Mouse (Mus musculus) CH12.LX (cell line): ENCODE results near the gene Mpig6b.

Experiments
- BHLHE40 ChIP-seq: IDR thresholded peaks from 2 replicates; pipeline ENCODE4 v1.6.1; 2011; ENCODE audit warnings: mild to moderate bottlenecking, low read depth, low read length, improper control_type of control experiment
- CTCF ChIP-seq, 2 experiments: IDR thresholded peaks in 1 of 2; conservative IDR thresholded peaks in 1 of 2; 2 replicates each; pipeline ENCODE4 v1.5.1; 2011 to 2012; ENCODE audit warnings: low read depth in 2 of 2, low read length in 2 of 2, improper control_type of control experiment in 1 of 2, inconsistent platforms in 1 of 2, mild to moderate bottlenecking in 1 of 2, moderate library complexity in 1 of 2
- EP300 ChIP-seq: IDR thresholded peaks from 2 replicates; pipeline ENCODE4 v1.6.1; 2011; ENCODE audit warnings: low read length, improper control_type of control experiment
- MXI1 ChIP-seq: IDR thresholded peaks from 2 replicates; pipeline ENCODE4 v1.6.1; 2011; ENCODE audit warnings: mild to moderate bottlenecking, low read depth, low read length, improper control_type of control experiment
- NELFE ChIP-seq: IDR thresholded peaks from 2 replicates; pipeline ENCODE4 v1.6.1; 2011; ENCODE audit warnings: low read depth, low read length, improper control_type of control experiment
- NRF1 ChIP-seq: IDR thresholded peaks from 2 replicates; pipeline ENCODE4 v1.6.1; 2014; ENCODE audit warnings: low read depth, mild to moderate bottlenecking, inconsistent platforms, low read length, improper control_type of control experiment, moderate library complexity
- POLR2A ChIP-seq: IDR thresholded peaks from 2 replicates; pipeline ENCODE4 v1.6.1; 2011; ENCODE audit warnings: low read depth, mild to moderate bottlenecking, improper control_type of control experiment, low read length
- TBP ChIP-seq: conservative IDR thresholded peaks from 2 replicates; pipeline ENCODE4 v1.6.1; 2011; ENCODE audit warnings: low read depth, low read length, improper control_type of control experiment
- TCF12 ChIP-seq: IDR thresholded peaks from 2 replicates; pipeline ENCODE4 v1.6.1; 2014; ENCODE audit warnings: low read depth, mild to moderate bottlenecking, inconsistent platforms, low read length, improper control_type of control experiment
- ZNF384 ChIP-seq: IDR thresholded peaks from 2 replicates; pipeline ENCODE4 v1.6.1; 2012; ENCODE audit warnings: low read depth, low read length, improper control_type of control experiment, inconsistent platforms

DNA sequence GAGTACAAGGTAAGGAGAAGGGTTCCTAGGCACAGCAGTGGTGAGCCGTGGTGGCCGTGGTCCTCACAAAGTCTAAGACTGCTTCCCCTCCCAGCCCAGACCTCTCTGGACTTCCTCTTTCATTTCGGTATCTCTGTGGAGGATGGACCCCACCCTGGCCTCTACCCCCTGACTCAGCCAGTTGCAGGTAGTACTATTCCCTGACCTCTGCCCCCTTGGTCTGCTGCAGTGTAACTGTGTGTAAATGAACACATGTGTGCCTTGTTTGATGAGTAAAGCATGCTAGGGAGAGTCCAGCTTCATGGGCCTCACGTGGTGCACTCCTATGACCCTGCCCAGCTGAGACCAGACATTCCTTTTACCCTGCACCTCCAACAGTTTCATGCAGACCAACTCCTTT lies 42.2 kb downstream of the Mpig6b start:
- TF ChIP-seq NELFE: no peak
- no peak for TF ChIP-seq CTCF (conservative IDR thresholded peaks at IDR 0.05 in 1 of 2, IDR thresholded peaks at IDR 0.05 in 1 of 2; ENCODE audit: low read depth in 2 of 2, low read length in 2 of 2)
- TF ChIP-seq ZNF384: no peak
- TF ChIP-seq EP300: no peak
- TF ChIP-seq MXI1: no peak
- TF ChIP-seq TBP: no peak
- TF ChIP-seq BHLHE40: no peak
- no peak for TF ChIP-seq TCF12
- no peak for TF ChIP-seq NRF1
- TF ChIP-seq POLR2A: no peak
